Mouse (Mus musculus) retina, postnatal 7 days (tissue): ENCODE data around the gene Mbd6.
"Not testable (repeated sequence)": the region's sequence is repeated elsewhere in the genome, so short reads cannot be mapped to it uniquely, and the experiment has no call there.

Experiments used
- DNase-seq: peaks from one replicate; pipeline ENCODE4 v3.0.0-alpha.2; 2012; ENCODE audit warnings: low read depth, low spot score

Gene Mbd6

GRCm38 (mm10) chr10:127288800-127289572 is at the start of gene Mbd6:
Mbd6 (minus strand) TSS chr10:127289018.
- peak; percentile 88 for DNase-seq

- no peak for DNase-seq
These were observed 48.8 kb upstream of the Mbd6 start for GRCm38 (mm10) chr10:127337536-127338099.

- no peak for DNase-seq
These were observed 48.1 kb upstream of the Mbd6 start for GRCm38 (mm10) chr10:127336952-127337351.

GRCm38 (mm10) chr10:127335271-127335670 is 46.5 kb upstream of the Mbd6 start:
- DNase-seq: no peak

- no peak for DNase-seq
These were observed 44.3 kb upstream of the Mbd6 start for GRCm38 (mm10) chr10:127333152-127333551.

- DNase-seq: no peak
These were observed 43.5 kb upstream of the Mbd6 start for GRCm38 (mm10) chr10:127332211-127332874.

- no peak for DNase-seq
These were observed 41.4 kb upstream of the Mbd6 start for GRCm38 (mm10) chr10:127330212-127330611.

- no peak for DNase-seq
These were observed 38.8 kb upstream of the Mbd6 start for GRCm38 (mm10) chr10:127327461-127328145.

- no peak for DNase-seq
These were observed 38.0 kb upstream of the Mbd6 start for GRCm38 (mm10) chr10:127326828-127327227.

GRCm38 (mm10) chr10:127326017-127326801 is 37.4 kb upstream of the Mbd6 start:
- no peak for DNase-seq

GRCm38 (mm10) chr10:127325454-127326016 is 36.7 kb upstream of the Mbd6 start:
- DNase-seq: no peak

GRCm38 (mm10) chr10:127324495-127324894 is 35.7 kb upstream of the Mbd6 start:
- DNase-seq: no peak

- DNase-seq: no peak
These were observed 34.5 kb upstream of the Mbd6 start for GRCm38 (mm10) chr10:127323131-127323855.

GRCm38 (mm10) chr10:127322669-127323068 is 33.9 kb upstream of the Mbd6 start:
- DNase-seq: no peak

GRCm38 (mm10) chr10:127322178-127322577 is 33.4 kb upstream of the Mbd6 start:
- no peak for DNase-seq

- DNase-seq: no peak
These were observed 32.8 kb upstream of the Mbd6 start, which contains the start of gene Arhgap9 for GRCm38 (mm10) chr10:127321621-127322020. Arhgap9 (plus strand) TSS chr10:127321964.

- no peak for DNase-seq
These were observed 31.2 kb upstream of the Mbd6 start for GRCm38 (mm10) chr10:127319969-127320368.

GRCm38 (mm10) chr10:127318009-127318408 is 29.2 kb upstream of the Mbd6 start:
- DNase-seq: no peak

GRCm38 (mm10) chr10:127317277-127317676 is 28.5 kb upstream of the Mbd6 start:
- no peak for DNase-seq

GRCm38 (mm10) chr10:127314950-127315349 is 26.1 kb upstream of the Mbd6 start:
- DNase-seq: not testable (repeated sequence)
